Mouse (Mus musculus) lung, postnatal 0 days (tissue): Measurements from ENCODE around the gene Gm13290. TPM values are rescaled to one million over a fixed set of nuclear protein-coding genes. Genes with fewer than 3 reads are reported as not detected.
"Not testable (repeated sequence)": the region's sequence is repeated elsewhere in the genome, so short reads cannot be mapped to it uniquely, and the experiment has no call there.

Experiments used
- ATAC-seq: fragments of 200-750 bp; cut with Nextera tagmentation; 2 replicates; pipeline ENCODE4 v1.8.0; 2017; ENCODE audit warnings: moderate library complexity
- DNase-seq: peaks from one replicate; pipeline ENCODE4 v3.0.0-alpha.2; 2016; ENCODE audit warnings: low spot score
- H3K27ac ChIP-seq: fragments of 300-500 bp; sonication (generic); 2 replicates; pipeline ENCODE4 v1.5.1; 2014; ENCODE audit warnings: antibody characterized with exemption, mild to moderate bottlenecking, low read length, mixed read lengths
- H3K27me3 ChIP-seq: fragments of 300-500 bp; sonication (generic); replicated peaks from 2 replicates; pipeline ENCODE4 v1.6.1; 2014; ENCODE audit warnings: low read length, mixed read lengths; ENCODE audit not compliant: insufficient read depth
- H3K36me3 ChIP-seq: fragments of 300-500 bp; sonication (generic); 2 replicates; pipeline ENCODE4 v1.6.1; 2014; ENCODE audit warnings: low read length, mixed read lengths; ENCODE audit not compliant: insufficient read depth
- H3K4me1 ChIP-seq: fragments of 300-500 bp; sonication (generic); 2 replicates; pipeline ENCODE4 v1.6.1; 2014; ENCODE audit warnings: antibody characterized with exemption, low read depth, low read length, mixed read lengths; ENCODE audit not compliant: insufficient read depth
- H3K4me2 ChIP-seq: fragments of 300-500 bp; sonication (generic); replicated peaks from 2 replicates; pipeline ENCODE4 v1.6.1; 2014; ENCODE audit warnings: low read depth, mild to moderate bottlenecking, low read length, moderate library complexity, mixed read lengths
- H3K4me3 ChIP-seq: fragments of 300-500 bp; sonication (generic); 2 replicates; pipeline ENCODE4 v1.5.1; 2014; ENCODE audit warnings: low read depth, low read length
- H3K9ac ChIP-seq: fragments of 300-500 bp; sonication (generic); replicated peaks from 2 replicates; pipeline ENCODE4 v1.6.1; 2014; ENCODE audit warnings: low read depth, mild to moderate bottlenecking
- H3K9me3 ChIP-seq: fragments of 300-500 bp; sonication (generic); 2 replicates; pipeline ENCODE4 v1.6.1; 2016; ENCODE audit warnings: low read length, mixed read lengths
- CTCF ChIP-seq: IDR thresholded peaks from 2 replicates; pipeline ENCODE4 v1.5.1; 2016; ENCODE audit warnings: antibody characterized with exemption, mild to moderate bottlenecking
- EP300 ChIP-seq: IDR thresholded peaks from 2 replicates; pipeline ENCODE4 v1.6.1; 2016; ENCODE audit warnings: antibody characterized with exemption, mild to moderate bottlenecking, control low read depth
- WGBS: fragments of 180-500 bp; shearing (Covaris S2); extraction: QIAGEN DNeasy Blood & Tissue Kit; methylation state at CpG from one replicate; pipeline ENCODE4 v1.1.7; 2014; 5-methylcytosine and 5-hydroxymethylcytosine counted together
- polyA plus RNA-seq: library from polyadenylated mRNA; unstranded; fragments of >200 nt; fragmentation: Nextera tagmentation; extraction: Ambion mirVana; gene quantifications from 2 replicates; pipeline ENCODE4 v1.2.1, GENCODE M21; 2015

The Gm13290 gene
- polyA plus RNA-seq, 1 experiment from 2014 or later: not detected

- no peaks in the 10 kb centered on the region for H3K4me1 ChIP-seq
- no peak for ATAC-seq
- no peak overlapping the region for H3K4me3 ChIP-seq
- no peak overlapping the region for H3K9ac ChIP-seq
- H3K27me3 ChIP-seq: no peaks in the 10 kb centered on the region
- H3K4me2 ChIP-seq: no peak overlapping the region
- H3K36me3 ChIP-seq: no peaks in the 10 kb centered on the region
- 58% methylated on average over 3 of the region's 3 CpGs for WGBS
- TF ChIP-seq CTCF: peak; percentile 26; the same call in 1 of the 2 replicates
- no peak for TF ChIP-seq EP300
- no peak overlapping the region for H3K27ac ChIP-seq
- H3K9me3 ChIP-seq: no peaks in the 10 kb centered on the region
- DNase-seq: no peak
These were observed 29.4 kb upstream of the Gm13290 start for GRCm38 (mm10) chr4:88744207-88744606.

GRCm38 (mm10) chr4:88749926-88750325 is 23.7 kb upstream of the Gm13290 start:
- no peak for DNase-seq
- Histone ChIP-seq H3K9ac (no peak overlapping the region), H3K4me1 (no peaks in the 10 kb centered on the region), H3K4me3 (no peak overlapping the region), H3K36me3 (no peaks in the 10 kb centered on the region), H3K27me3 (no peaks in the 10 kb centered on the region), H3K4me2 (no peak overlapping the region), H3K27ac (no peak overlapping the region), H3K9me3 (no peaks in the 10 kb centered on the region)
- no peak for TF ChIP-seq CTCF
- TF ChIP-seq EP300: no peak
- no peak for ATAC-seq
- 55% methylated on average over 6 of the region's 6 CpGs for WGBS

GRCm38 (mm10) chr4:88754818-88755340 is 18.8 kb upstream of the Gm13290 start, which contains the start of gene Gm13271:
TSS of gene Gm13271 (plus strand) at chr4:88754868.
- H3K9me3 ChIP-seq, H3K27ac ChIP-seq, H3K4me2 ChIP-seq, H3K4me1 ChIP-seq, ATAC-seq, H3K9ac ChIP-seq, DNase-seq, H3K36me3 ChIP-seq, H3K27me3 ChIP-seq, H3K4me3 ChIP-seq: not testable (repeated sequence)
- WGBS: 73% methylated on average over 12 of the region's 15 CpGs
- TF ChIP-seq CTCF: peak; percentile 23; the same call in 1 of the 2 replicates

- H3K27me3 ChIP-seq, H3K4me1 ChIP-seq, H3K9me3 ChIP-seq, H3K36me3 ChIP-seq, ATAC-seq: not testable (repeated sequence)
- H3K27ac ChIP-seq: peak overlapping the region; percentile 86
- H3K4me3 ChIP-seq: peak overlapping the region; percentile 40
- H3K9ac ChIP-seq: peak overlapping the region; percentile 23
- DNase-seq: peak; percentile 13
- WGBS: 6% methylated on average over 28 of the region's 31 CpGs
- peak overlapping the region; percentile 48 for H3K4me2 ChIP-seq
These were observed 16.8 kb upstream of the Gm13290 start for GRCm38 (mm10) chr4:88756581-88757513.

- Histone ChIP-seq H3K27ac (peak overlapping the region; percentile 86), H3K9ac (peak overlapping the region; percentile 23; the same call in 1 of the 2 replicates), H3K4me2 (peak overlapping the region; percentile 48), H3K4me3 (peak overlapping the region; percentile 40)
- WGBS: 1% methylated on average over 17 of the region's 21 CpGs
- TF ChIP-seq CTCF: peak; percentile 73
- not testable (repeated sequence) for H3K9me3 ChIP-seq, H3K36me3 ChIP-seq, H3K27me3 ChIP-seq, H3K4me1 ChIP-seq
- peak; percentile 96 for DNase-seq
- ATAC-seq: peak; percentile 100
These were observed 16.0 kb upstream of the Gm13290 start for GRCm38 (mm10) chr4:88757628-88758031.

GRCm38 (mm10) chr4:88758751-88759150 is 14.9 kb upstream of the Gm13290 start:
- whole genome bisulfite sequencing: 88% methylated on average over 9 of the region's 9 CpGs
- not testable (repeated sequence) for H3K4me2 ChIP-seq, H3K36me3 ChIP-seq, H3K4me3 ChIP-seq, H3K27ac ChIP-seq, H3K9ac ChIP-seq, H3K4me1 ChIP-seq, ATAC-seq, DNase-seq, H3K9me3 ChIP-seq, H3K27me3 ChIP-seq

- H3K4me2 ChIP-seq, H3K4me1 ChIP-seq, ATAC-seq, H3K9ac ChIP-seq, H3K27me3 ChIP-seq, H3K27ac ChIP-seq, H3K9me3 ChIP-seq, H3K36me3 ChIP-seq, DNase-seq: not testable (repeated sequence)
- WGBS: 17% methylated on average over 8 of the region's 14 CpGs
- peak within 1 kb of the TSS; percentile 25; the same call in 1 of the 2 replicates for H3K4me3 ChIP-seq
These were observed 13.9 kb upstream of the Gm13290 start, which contains the start of gene Gm13283 for GRCm38 (mm10) chr4:88759610-88760268. TSS of gene Gm13283 (plus strand) at chr4:88760119.
